Mouse (Mus musculus) 3134 (cell line): ENCODE data around the gene Sergef.

Experiments
- DNase-seq: peaks from one replicate; pipeline ENCODE4 v3.0.0-alpha.2; 2011; ENCODE audit warnings: low spot score; ENCODE audit not compliant: insufficient read length; ENCODE audit errors: extremely low read depth

Sergef gene

GRCm38 (mm10) chr7:46616429-46617005 is 23.1 kb downstream of the Sergef start:
- DNase-seq: no peak

GRCm38 (mm10) chr7:46615256-46615977 is 24.2 kb downstream of the Sergef start:
- DNase-seq: no peak

GRCm38 (mm10) chr7:46614263-46614662 is 25.3 kb downstream of the Sergef start:
- DNase-seq: no peak

GRCm38 (mm10) chr7:46613091-46613490 is 26.5 kb downstream of the Sergef start:
- DNase-seq: peak; percentile 17

- DNase-seq: no peak
Measured at GRCm38 (mm10) chr7:46612421-46612937, 27.1 kb downstream of the Sergef start.

GRCm38 (mm10) chr7:46611970-46612369 is 27.6 kb downstream of the Sergef start:
- peak; percentile 39 for DNase-seq

- DNase-seq: no peak
Measured at GRCm38 (mm10) chr7:46609317-46609716, 30.3 kb downstream of the Sergef start.

- DNase-seq: peak; percentile 24
Measured at GRCm38 (mm10) chr7:46607428-46608055, 32.1 kb downstream of the Sergef start.

GRCm38 (mm10) chr7:46607031-46607426 is 32.6 kb downstream of the Sergef start:
- no peak for DNase-seq

GRCm38 (mm10) chr7:46606391-46607030 is 33.1 kb downstream of the Sergef start:
- peak; percentile 32 for DNase-seq

GRCm38 (mm10) chr7:46603051-46603450 is 36.6 kb downstream of the Sergef start:
- DNase-seq: no peak

- DNase-seq: no peak
Measured at GRCm38 (mm10) chr7:46602079-46602478, 37.5 kb downstream of the Sergef start.

- no peak for DNase-seq
Measured at GRCm38 (mm10) chr7:46601097-46601496, 38.5 kb downstream of the Sergef start.

- no peak for DNase-seq
Measured at GRCm38 (mm10) chr7:46597006-46597405, 42.6 kb downstream of the Sergef start.

GRCm38 (mm10) chr7:46591546-46591945 is 48.1 kb downstream of the Sergef start:
- no peak for DNase-seq

- no peak for DNase-seq
Measured at GRCm38 (mm10) chr7:46589181-46589580, 50.4 kb downstream of the Sergef start.

GRCm38 (mm10) chr7:46588005-46588404 is 51.6 kb downstream of the Sergef start:
- no peak for DNase-seq

GRCm38 (mm10) chr7:46587466-46587865 is 52.1 kb downstream of the Sergef start:
- no peak for DNase-seq

GRCm38 (mm10) chr7:46586621-46587216 is 52.9 kb downstream of the Sergef start:
- DNase-seq: no peak

- no peak for DNase-seq
Measured at GRCm38 (mm10) chr7:46582750-46583149, 56.9 kb downstream of the Sergef start.
